Mouse (Mus musculus) liver, postnatal 0 days (tissue): Measurements from ENCODE around the gene Magi2.

Source experiments
- CTCF ChIP-seq: sonication (generic); IDR thresholded peaks from 2 replicates; pipeline ENCODE4 v1.5.1; 2016; ENCODE audit warnings: antibody characterized with exemption, low read depth
- EP300 ChIP-seq: IDR thresholded peaks from 2 replicates; pipeline ENCODE4 v1.6.1; 2016; ENCODE audit warnings: antibody characterized with exemption, low read depth, mild to moderate bottlenecking

GRCm38 (mm10) chr5:20231908-20232307 lies 1005.1 kb downstream of the Magi2 start:
- TF ChIP-seq CTCF (no peak), EP300 (no peak)
